Mouse (Mus musculus) layer of hippocampus, adult 18-20 months (tissue): ENCODE data around the gene Cabp4. TPM values are rescaled to one million over a fixed set of nuclear protein-coding genes. Genes with fewer than 3 reads are reported as not detected.

Source experiments
- DNase-seq, 2 experiments: peaks; one replicate each; pipeline ENCODE4 v3.0.0; 2022; ENCODE audit warnings: low spot score in 2 of 2
- total RNA-seq, 2 experiments: library from RNA; stranded (reverse); gene quantifications; 2 replicates each; pipeline ENCODE4 v1.2.3; 2021

Gene Cabp4
- total RNA-seq, 2 experiments from 2014 or later = 0.22 to 0.30 TPM

GRCm38 (mm10) chr19:4164721-4165120 is 20.9 kb upstream of the Cabp4 start:
- no peak for DNase-seq

- no peak for DNase-seq
Observed at GRCm38 (mm10) chr19:4164100-4164499, 20.3 kb upstream of the Cabp4 start.

GRCm38 (mm10) chr19:4163543-4163887 is 19.7 kb upstream of the Cabp4 start:
- DNase-seq = no peak

GRCm38 (mm10) chr19:4162646-4163542 is 19.1 kb upstream of the Cabp4 start, which contains the start of gene Rps6kb2:
Gene Rps6kb2 (minus strand): TSS chr19:4163354.
- peak; percentile 96 to 99 for DNase-seq

GRCm38 (mm10) chr19:4159049-4159448 is 15.2 kb upstream of the Cabp4 start:
- no peak for DNase-seq

- no peak for DNase-seq
Observed at GRCm38 (mm10) chr19:4156771-4157170, 12.9 kb upstream of the Cabp4 start.

GRCm38 (mm10) chr19:4156073-4156579 is 12.3 kb upstream of the Cabp4 start:
- no peak for DNase-seq

- DNase-seq = no peak
Observed at GRCm38 (mm10) chr19:4155223-4156072, 11.6 kb upstream of the Cabp4 start.

- DNase-seq = no peak
Observed at GRCm38 (mm10) chr19:4154437-4155222, 10.8 kb upstream of the Cabp4 start.

GRCm38 (mm10) chr19:4153232-4153654 is 9.4 kb upstream of the Cabp4 start, which contains the start of gene Ptprcap:
Gene Ptprcap (plus strand): TSS chr19:4153604.
- no peak for DNase-seq

GRCm38 (mm10) chr19:4152445-4153231 is 8.8 kb upstream of the Cabp4 start:
- DNase-seq = no peak

- no peak for DNase-seq
Observed at GRCm38 (mm10) chr19:4151898-4152297, 8.1 kb upstream of the Cabp4 start.

GRCm38 (mm10) chr19:4151488-4151860 is 7.6 kb upstream of the Cabp4 start:
- no peak for DNase-seq

- DNase-seq = no peak
Observed at GRCm38 (mm10) chr19:4150567-4151487, 7.0 kb upstream of the Cabp4 start.

- DNase-seq = no peak
Observed at GRCm38 (mm10) chr19:4149764-4150461, 6.1 kb upstream of the Cabp4 start.

GRCm38 (mm10) chr19:4149283-4149682 is 5.5 kb upstream of the Cabp4 start:
- no peak for DNase-seq

GRCm38 (mm10) chr19:4148819-4149218 is 5.0 kb upstream of the Cabp4 start:
- DNase-seq = no peak

GRCm38 (mm10) chr19:4148491-4148806 is 4.6 kb upstream of the Cabp4 start, which contains the start of gene Coro1b:
Gene Coro1b (plus strand): TSS chr19:4148619.
- peak; percentile 89 to 97 for DNase-seq
